Mouse (Mus musculus) bone marrow, adult 2 months (tissue): ENCODE data around the gene Tssk6. TPM values are rescaled to one million over a fixed set of nuclear protein-coding genes. Genes with fewer than 3 reads are reported as not detected.
A peak's percentile ranks its signal among the peaks of the same experiment; 100 is the strongest.

ENCODE experiments used
- H3K27ac ChIP-seq: fragments of 200-500 bp; 2 replicates; pipeline ENCODE4 v1.5.1; 2012; ENCODE audit warnings: low read depth, mild to moderate bottlenecking, control low read depth, inconsistent platforms, low read length; ENCODE audit not compliant: control insufficient read depth, poor library complexity, insufficient read depth
- H3K4me1 ChIP-seq: fragments of 200-500 bp; 2 replicates; pipeline ENCODE4 v1.6.1; 2011; ENCODE audit warnings: low read length; ENCODE audit not compliant: control insufficient read depth, insufficient read depth
- H3K4me3 ChIP-seq: fragments of 200-500 bp; replicated peaks from 2 replicates; pipeline ENCODE3; 2011; ENCODE audit warnings: mild to moderate bottlenecking, low read depth, low read length, control low read depth; ENCODE audit not compliant: control insufficient read depth
- CTCF ChIP-seq: fragments of 200-500 bp; IDR thresholded peaks from 2 replicates; pipeline ENCODE4 v1.5.1; 2011; ENCODE audit warnings: low read length, control low read depth; ENCODE audit not compliant: control insufficient read depth, insufficient read depth
- POLR2A ChIP-seq: fragments of 200-500 bp; IDR thresholded peaks from 2 replicates; pipeline ENCODE4 v1.6.1; 2011; ENCODE audit warnings: low read depth, mild to moderate bottlenecking, control low read depth, low read length, borderline replicate concordance; ENCODE audit not compliant: control insufficient read depth
- WGBS: fragments of 180-500 bp; shearing (Covaris S2); methylation state at CpG from one replicate; pipeline ENCODE4 v1.1.7; 2018; 5-methylcytosine and 5-hydroxymethylcytosine counted together
- polyA plus RNA-seq: library from polyadenylated mRNA; stranded (reverse); fragments of >200 nt; gene quantifications from 2 replicates; pipeline ENCODE4 v1.2.4, GENCODE M21; 2011; ENCODE audit warnings: low replicate concordance; ENCODE audit not compliant: missing spikeins, insufficient read depth, insufficient read length

The Tssk6 gene
- not detected in 2 replicates for polyA plus RNA-seq

GRCm38 (mm10) chr8:69902163-69903062 lies at the start of gene Tssk6, which contains the start of the genes Ndufa13 and Yjefn3:
Gene Tssk6, plus strand, starts transcription at chr8:69902184.
Gene Ndufa13, minus strand, starts transcription at chr8:69902558.
Gene Yjefn3, minus strand, starts transcription at chr8:69902712.
- no peaks in the 10 kb centered on the region; the same call in 1 of the 2 replicates for H3K4me1 ChIP-seq
- 3% methylated on average over 89 of the region's 89 CpGs for WGBS

GRCm38 (mm10) chr8:69853869-69854268 lies 48.1 kb upstream of the Tssk6 start:
- Histone ChIP-seq H3K27ac (no peak overlapping the region), H3K4me3 (no peak overlapping the region), H3K4me1 (no peaks in the 10 kb centered on the region)
- TF ChIP-seq POLR2A (no peak), CTCF (no peak)
- WGBS, result 93% methylated on average over 10 of the region's 10 CpGs

More at GRCm38 (mm10) chr8:69902163-69903062, at the start of gene Tssk6, which contains the start of the genes Ndufa13 and Yjefn3:
- peak within 1 kb of the TSS; percentile 94 for H3K27ac ChIP-seq
- H3K4me3 ChIP-seq, result peak within 1 kb of the TSS; percentile 88
- no peak for TF ChIP-seq CTCF
- 0 out of 2 replicates have a peak, but pooled peaks have one; percentile 39 for TF ChIP-seq POLR2A

- H3K4me3 ChIP-seq, result no peak overlapping the region
These were observed 41.2 kb upstream of the Tssk6 start for GRCm38 (mm10) chr8:69860807-69861206.

GRCm38 (mm10) chr8:69861251-69861650 lies 40.7 kb upstream of the Tssk6 start:
- TF ChIP-seq CTCF, result no peak
- no peak for TF ChIP-seq POLR2A
- no peak overlapping the region for H3K27ac ChIP-seq
- H3K4me1 ChIP-seq, result no peaks in the 10 kb centered on the region; the same call in 1 of the 2 replicates
- H3K4me3 ChIP-seq, result no peak overlapping the region
- 34% methylated on average over 2 of the region's 2 CpGs for WGBS

More at GRCm38 (mm10) chr8:69860807-69861206, 41.2 kb upstream of the Tssk6 start:
- TF ChIP-seq POLR2A (no peak), CTCF (no peak)
- Histone ChIP-seq H3K4me1 (no peaks in the 10 kb centered on the region; the same call in 1 of the 2 replicates), H3K27ac (no peak overlapping the region)
- 86% methylated on average over 4 of the region's 4 CpGs for WGBS

GRCm38 (mm10) chr8:69863387-69864020 lies 38.5 kb upstream of the Tssk6 start:
- Histone ChIP-seq H3K27ac (no peak overlapping the region), H3K4me3 (no peak overlapping the region), H3K4me1 (no peaks in the 10 kb centered on the region; the same call in 1 of the 2 replicates)
- WGBS, result 78% methylated on average over 5 of the region's 5 CpGs
- no peak for TF ChIP-seq POLR2A
- no peak for TF ChIP-seq CTCF

- Histone ChIP-seq H3K4me1 (no peaks in the 10 kb centered on the region; the same call in 1 of the 2 replicates), H3K4me3 (no peak overlapping the region), H3K27ac (no peak overlapping the region)
- TF ChIP-seq CTCF (no peak), POLR2A (no peak)
- 74% methylated on average over 5 of the region's 5 CpGs for WGBS
These were observed 37.8 kb upstream of the Tssk6 start for GRCm38 (mm10) chr8:69864180-69864579.

GRCm38 (mm10) chr8:69867696-69868326 lies 34.2 kb upstream of the Tssk6 start:
- H3K4me1 ChIP-seq, result no peaks in the 10 kb centered on the region; the same call in 1 of the 2 replicates

More at GRCm38 (mm10) chr8:69867696-69868326, 34.2 kb upstream of the Tssk6 start:
- TF ChIP-seq POLR2A, result no peak
- no peak for TF ChIP-seq CTCF
- no peak overlapping the region for H3K27ac ChIP-seq
- WGBS, result 89% methylated on average over 5 of the region's 5 CpGs
- H3K4me3 ChIP-seq, result no peak overlapping the region
